Mouse (Mus musculus) spleen, postnatal 36 days (tissue): ENCODE results near the gene Ttc39b.
A peak's percentile ranks its signal among the peaks of the same experiment; 100 is the strongest.

ENCODE experiments used
- DNase-seq, 2 experiments: peaks; one replicate each; pipeline ENCODE4 v3.0.0; 2022; ENCODE audit warnings: low spot score in 2 of 2, mixed read lengths in 1 of 2

Gene Ttc39b

DNA sequence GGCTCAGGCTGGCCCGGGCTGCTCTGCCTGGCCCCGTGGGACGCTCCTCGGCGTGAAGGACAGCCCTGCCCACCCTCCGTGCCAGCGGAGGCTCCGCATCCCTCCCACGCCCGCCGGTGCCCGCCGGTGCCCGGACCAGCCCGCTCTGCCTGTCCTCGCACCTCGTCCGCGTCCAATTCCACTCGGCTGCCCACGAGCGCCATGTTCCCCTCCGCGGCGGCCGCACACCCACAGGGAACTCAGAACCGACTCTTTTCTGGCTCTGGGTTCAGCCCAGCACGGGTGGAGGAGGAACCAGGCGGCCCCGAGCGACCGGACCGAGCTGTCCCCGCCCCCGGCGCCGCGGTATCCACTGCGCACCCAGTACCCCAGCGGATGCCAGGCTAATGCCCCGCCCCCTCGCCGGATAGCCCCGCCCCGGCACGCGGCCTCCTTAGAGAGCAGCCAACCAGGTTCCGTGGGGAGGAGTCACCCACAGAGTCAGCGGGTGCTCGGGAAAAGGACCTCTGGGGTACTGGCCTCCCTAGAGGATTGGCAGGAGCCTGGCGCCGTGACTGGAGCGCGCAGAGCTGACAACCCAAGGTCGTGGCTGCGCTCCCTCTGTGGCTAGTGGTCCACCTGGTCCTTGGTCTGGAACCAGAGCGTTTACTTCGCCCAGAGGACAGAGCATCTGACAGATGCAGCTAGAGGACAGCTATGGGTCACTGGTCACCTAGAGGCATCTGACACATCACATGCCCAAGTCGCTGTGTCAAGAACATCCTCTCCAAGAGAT lies at the start of gene Ttc39b:
Gene Ttc39b, minus strand, starts transcription at position 346 of the 775 bp plus-strand sequence.
- DNase-seq: peak; percentile 98

DNA sequence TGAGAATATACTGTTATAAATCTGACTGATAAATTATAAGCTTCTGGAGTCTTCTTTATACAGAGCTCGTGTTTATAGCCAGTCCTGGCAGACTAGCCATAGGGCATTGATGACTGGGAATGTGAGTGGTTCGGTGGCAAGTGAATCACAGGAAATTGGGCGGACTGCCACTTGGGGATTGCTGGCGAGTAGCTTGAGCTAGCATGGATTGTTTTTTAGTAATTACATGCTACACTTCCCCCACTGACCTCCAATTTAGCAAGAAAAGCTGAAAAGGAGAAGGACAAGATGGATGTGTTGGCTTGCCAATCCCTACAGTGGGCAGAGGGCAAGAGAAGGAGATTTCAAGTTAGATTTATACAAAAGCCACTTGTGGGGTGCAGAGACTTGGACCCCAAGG lies 49.3 kb upstream of the Ttc39b start:
- no peak for DNase-seq

DNA sequence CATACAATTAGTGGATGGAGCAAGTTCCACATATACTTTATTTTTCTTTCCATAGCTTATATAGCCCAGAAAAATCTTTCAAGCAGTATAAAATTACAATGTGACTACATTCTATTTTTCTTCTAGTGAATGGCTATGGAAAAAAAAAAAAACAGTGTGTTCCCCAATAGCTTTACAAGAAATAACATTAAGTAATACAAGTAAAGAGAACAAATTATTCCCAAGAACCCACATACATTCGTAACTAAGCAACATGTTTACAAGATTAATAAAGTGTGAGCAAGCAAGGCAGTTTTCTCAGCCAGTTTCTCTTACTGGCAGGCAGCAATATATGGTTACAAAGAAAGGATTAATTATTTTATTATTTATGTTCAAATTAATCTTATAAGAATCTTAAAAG lies 33.7 kb upstream of the Ttc39b start:
- no peak for DNase-seq

DNA sequence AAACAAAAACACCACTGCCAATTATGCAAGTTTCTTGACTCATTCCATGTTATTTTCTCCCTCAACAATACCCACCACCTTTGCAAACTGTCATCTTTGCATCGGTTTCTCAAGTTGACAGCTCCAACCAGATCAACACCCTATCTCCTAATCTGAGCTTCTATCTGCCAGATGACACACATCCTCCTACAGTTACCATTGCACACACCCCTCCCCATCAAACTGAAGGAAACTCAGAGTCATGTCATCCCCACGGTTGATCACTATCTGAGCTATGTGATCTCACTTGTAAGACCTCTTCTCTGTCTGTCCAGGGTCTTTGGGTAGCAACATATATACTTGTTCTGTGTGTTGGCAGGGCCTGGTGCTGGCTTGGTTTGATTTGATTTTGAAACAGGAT lies 30.7 kb upstream of the Ttc39b start:
- no peak for DNase-seq

DNA sequence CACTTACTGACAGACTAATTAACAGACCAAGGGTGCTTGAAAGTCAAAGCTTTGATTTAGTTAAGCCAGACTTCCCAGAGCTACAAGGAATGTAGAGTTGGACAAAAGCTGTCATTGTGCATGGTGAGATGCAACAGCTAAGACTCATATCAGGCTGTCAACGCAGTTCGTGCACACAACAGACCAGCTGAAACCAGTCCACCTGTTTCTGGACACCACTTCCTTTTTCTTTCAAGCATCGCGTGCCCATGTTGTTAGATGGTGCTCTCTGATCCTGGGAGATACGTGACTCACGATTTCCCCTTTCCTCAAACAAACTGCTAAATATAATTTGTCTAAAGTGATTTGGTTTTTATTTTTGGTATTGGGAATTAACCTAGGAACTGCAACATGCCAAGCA lies 29.9 kb upstream of the Ttc39b start:
- DNase-seq: no peak

DNA sequence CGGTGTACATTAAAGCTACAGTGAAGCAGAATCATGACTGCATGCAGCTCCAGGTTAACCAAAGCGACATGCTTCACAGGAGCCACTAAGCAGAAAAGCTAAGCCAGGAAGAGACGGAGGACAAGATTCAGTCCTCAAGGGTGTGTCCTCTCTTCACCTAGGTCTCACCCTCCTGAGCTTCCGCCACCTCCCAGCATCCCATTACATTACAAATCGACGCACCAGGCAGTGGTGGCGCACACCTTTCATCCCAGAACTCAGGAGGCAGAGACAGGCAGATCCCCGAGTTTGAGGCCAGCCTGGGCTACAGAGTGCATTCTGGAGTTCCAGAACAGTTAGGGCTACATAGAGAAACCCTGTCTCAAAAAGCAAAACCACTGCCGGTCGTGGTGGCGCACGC lies 29.2 kb upstream of the Ttc39b start:
- no peak for DNase-seq

DNA sequence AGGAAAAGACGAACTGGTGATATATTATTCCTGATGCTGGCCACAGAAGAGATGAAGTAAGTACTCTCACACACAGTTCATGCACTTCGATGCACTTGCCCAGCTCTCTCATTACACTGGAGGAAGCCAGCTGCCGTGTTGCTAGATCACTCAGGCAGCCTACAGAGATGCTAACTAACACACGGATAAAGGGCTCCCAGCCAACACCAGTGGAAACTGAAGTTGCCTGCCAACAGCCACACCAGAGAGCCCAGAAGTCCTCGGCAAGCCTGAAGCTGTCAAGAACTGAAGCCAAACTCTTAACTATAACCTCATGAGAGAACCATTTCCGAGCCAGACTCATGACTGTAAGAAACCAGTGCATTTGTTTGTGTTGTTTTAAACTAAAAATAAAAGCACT lies 26.7 kb upstream of the Ttc39b start:
- no peak for DNase-seq

DNA sequence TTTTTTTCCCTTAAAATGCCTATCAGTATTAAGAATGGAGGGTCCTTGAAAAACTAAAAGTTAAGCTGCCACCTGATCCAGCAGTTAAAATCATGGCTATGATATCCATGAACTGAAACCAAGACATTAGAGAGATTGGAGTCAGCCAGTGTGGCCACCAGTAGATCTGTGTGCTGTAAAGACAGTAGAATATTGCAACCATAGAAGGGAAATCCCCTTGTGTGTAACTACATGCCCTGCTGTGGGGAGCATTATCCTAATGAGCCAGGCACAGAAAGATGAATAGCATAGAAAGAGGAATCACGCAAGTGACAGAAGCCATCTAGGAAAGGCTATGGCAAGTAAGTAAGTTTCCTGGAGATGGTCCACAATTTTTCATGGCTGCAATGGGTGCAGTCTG lies 24.9 kb upstream of the Ttc39b start:
- no peak for DNase-seq

DNA sequence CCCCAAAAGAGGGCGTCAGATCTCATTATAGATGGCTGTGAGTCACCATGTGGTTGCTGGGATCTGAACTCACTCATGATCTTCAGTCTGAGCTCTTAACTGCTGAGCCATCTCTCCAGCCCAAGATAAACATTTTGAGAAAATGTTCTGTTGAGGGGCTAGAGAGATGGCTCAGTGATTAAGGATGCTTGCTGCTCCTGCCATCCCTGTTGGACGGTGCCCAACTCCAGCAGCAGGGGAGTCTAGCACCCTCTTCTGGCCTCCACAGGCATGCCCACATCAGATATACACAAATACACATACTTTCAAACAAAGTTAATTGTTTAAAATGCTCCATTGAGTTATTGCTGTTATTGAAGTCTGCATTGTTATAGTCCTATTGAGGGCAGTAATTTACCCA lies 19.8 kb upstream of the Ttc39b start:
- no peak for DNase-seq

DNA sequence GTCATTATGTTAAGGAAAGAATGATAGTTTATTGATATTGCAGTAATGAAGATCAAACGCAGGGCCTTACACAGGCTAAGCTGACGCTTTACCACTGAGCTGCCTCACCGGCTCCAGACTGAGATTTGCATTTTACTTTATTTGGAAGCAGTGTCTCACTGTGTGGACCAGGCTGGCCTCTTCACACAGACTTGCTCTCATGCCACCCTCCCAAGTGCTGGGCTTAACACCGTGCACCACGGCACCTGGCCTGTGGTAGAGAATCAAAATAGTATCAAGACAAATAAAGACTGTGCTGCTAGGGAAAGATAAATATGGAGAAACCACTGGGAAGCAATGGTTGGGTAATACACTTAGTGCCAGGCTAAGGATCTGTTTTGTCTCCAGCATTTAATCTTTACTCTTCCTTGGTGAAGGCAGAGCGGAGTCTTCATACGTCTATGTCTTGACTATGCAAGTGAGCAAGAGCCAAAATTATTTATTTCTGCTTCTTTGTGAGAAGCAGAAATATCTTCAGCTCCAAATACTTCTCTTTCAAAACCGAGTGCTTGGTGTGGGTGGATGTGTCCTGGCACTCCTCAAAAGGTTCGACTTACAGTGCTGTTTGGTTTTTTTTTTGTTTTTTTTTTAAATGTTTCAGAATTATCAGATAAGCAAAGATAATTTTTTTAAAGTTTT lies 19.2 kb upstream of the Ttc39b start:
- no peak for DNase-seq

DNA sequence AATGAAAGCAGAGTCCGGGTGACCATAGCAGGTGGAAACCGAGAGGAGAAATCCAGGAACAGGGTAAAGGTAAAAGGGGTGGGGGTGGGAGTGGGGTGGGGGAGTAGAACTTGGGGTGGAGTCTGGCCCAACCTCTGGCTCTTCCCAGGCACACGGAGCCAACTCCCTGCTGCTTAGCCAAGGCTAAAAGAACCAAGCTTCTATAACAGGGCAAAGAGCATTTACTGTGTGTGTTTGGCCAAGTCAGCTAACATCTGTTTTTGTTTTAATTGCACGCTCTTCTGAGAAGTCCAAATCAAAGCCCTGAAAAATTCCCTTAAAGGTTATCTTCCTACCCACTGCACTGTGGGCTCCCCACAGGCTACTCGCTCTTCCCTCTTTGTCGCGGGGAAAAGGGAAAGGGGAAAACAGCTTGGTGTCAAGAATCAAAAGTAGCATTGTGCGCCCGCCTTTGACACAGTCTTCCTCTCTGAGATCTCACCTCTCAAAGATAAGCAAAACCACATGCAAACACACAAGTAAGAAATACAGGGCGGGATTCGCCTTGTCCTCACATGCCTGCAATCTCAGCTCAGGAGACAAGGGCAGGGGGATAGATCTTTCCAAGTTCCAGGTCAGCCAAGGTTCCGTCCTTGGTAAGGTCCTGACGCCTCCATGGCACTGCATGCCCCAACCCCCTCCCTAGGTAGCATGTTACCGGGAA lies 18.4 kb upstream of the Ttc39b start:
- DNase-seq: no peak

DNA sequence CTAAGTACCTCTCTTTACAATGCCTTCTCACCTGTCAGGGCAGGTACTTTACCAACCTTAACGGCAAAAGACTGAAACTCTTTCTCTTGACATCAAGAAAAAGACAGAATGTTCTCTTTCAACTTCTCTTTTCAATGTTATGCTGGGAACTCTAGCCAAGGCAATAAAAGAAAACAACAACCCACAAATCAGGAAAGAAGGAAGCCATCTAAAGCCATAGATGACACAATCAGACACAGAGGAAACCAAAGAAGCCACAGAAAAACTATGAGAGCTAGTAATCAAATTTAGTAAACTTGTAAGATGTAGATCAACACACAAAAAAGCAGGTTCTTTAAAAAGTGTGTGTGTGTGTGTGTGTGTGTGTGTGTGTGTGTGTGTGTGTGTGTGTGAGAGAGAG lies 15.3 kb upstream of the Ttc39b start:
- DNase-seq: no peak

DNA sequence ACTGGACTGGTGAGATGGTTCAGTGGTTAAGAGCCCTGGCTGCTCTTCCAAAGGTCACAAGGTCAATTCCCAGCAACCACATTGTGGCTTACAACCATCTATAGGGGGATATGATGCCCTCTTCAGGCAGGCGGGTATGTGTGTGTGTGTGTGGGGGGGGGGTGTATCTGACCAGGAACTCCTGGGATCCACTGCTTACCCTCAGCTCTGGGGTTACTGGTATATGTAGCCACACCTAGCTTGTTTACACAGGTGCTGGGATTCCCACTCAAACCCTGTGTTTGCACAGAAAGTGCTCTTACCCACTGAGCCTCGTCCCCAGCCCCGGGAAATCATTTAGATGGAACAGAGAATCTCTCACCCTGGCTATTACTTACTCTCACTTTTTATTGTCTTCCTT lies 13.7 kb upstream of the Ttc39b start:
- DNase-seq: no peak

DNA sequence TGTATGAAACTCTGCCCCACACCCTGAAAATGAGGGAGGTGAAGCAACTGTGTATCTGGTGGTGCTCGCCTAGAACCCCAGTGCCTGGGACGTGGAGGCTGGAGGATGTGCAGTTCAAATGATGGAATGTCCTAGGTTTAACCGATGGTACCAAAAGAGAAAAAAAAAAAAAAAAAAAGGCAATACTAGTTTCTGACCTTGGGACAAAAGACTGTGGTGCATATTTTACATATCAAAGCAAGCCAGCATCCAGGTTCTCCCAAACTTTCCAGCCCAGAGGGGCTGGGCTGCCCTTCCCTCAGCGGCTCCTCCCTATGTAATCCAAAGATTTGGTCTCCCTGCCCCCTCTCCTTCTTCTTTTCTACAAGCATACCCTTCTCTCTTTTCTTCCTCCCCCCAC lies 6.3 kb upstream of the Ttc39b start:
- DNase-seq: no peak

DNA sequence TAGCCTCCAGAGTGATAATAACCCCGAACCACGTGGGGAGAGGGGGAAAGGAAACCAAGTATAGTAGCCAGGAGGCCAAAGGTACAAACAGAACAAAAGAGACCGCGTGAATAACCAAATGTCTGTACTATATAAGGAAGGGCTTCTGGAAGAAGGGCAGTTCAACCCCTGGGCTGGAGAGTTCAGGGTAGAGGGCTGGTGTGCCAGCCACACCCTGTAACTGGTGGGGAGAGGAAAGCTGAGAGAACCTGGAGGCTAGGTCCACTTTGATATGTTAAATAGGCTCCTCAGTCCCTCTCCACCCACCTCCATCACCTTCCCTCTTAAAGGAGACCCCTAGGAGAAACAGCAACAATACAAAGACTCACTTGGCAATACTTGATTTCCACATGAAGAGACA lies 5.6 kb upstream of the Ttc39b start:
- no peak for DNase-seq

DNA sequence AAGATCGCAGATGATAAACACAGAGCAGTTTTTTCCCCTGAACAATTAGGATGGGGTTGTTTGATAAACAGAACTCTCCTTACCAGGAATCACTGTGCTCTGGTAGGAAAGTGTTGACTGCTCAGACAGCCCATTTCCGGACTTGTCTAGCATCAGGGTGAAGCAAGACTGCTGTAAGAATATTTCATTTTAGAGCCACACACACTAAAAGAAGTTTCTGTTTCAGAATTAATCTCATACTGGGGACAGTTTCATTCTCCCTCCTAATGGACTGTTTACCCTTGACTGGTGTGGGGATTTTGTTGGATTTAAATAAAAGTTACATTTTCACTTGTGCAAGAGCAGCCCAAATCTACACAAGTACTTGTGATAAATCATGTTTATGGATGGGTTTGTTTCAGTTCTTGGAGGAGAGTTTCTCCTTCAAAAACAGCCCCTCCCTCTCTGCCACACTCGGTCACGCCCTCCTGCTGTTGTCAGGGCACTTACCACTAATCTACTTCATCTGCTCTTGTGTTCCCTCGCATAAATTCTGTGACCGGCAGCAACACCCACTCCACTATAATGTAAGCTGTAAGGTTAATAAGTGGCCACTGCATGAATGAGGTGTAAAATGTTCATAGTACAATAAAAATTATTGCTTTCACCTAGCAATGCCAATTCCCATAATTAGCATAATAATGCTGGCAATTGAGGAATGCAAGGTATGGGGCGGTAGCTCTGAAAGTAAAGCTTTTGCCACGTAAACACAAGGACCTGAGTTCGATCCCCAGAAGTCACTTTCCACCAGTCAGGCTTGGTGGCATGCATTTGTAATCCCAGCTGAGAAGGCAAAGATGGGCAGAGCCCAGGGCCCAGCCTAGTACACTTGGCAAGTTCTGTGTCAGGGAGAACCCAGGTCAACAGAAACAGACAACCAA lies 4.2 kb upstream of the Ttc39b start:
- DNase-seq: no peak

DNA sequence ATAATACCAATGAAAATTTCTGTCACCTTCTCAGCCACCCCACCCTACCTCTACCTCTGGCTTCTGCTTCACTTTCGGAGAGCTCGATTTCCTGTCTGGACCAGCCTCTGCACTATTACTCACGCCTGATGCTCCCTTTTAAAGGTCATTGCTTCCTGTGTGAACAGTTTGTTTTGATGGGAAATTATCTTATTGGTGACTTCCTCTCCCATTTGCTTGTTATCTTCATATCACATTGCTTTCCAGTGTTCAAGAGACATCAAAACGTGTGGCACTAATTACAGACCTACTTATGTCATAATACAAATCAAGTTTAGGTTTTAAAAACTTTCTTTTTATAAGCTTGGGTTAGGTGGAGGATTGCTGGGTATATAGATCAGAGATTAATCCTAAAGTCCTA lies 3.5 kb upstream of the Ttc39b start:
- no peak for DNase-seq

DNA sequence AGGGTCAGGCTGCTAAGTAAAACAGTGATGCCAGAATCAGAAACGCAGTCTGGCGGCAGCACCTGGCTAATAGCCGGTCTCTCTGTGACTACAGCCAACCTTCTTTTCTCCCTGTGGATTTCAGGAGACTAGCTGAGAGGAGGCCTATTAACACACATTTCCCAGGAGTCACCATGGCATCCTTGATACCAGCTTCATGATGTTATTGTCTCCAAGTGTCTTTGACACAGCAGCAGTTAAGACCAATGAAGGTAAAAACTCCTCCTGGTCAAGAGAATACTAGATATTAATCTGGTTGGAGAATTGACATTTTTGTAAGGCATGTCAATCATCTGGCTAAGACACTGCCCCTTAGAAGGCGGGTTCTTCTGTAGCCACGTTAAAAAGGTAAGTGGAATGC lies 1.3 kb upstream of the Ttc39b start:
- DNase-seq: no peak

DNA sequence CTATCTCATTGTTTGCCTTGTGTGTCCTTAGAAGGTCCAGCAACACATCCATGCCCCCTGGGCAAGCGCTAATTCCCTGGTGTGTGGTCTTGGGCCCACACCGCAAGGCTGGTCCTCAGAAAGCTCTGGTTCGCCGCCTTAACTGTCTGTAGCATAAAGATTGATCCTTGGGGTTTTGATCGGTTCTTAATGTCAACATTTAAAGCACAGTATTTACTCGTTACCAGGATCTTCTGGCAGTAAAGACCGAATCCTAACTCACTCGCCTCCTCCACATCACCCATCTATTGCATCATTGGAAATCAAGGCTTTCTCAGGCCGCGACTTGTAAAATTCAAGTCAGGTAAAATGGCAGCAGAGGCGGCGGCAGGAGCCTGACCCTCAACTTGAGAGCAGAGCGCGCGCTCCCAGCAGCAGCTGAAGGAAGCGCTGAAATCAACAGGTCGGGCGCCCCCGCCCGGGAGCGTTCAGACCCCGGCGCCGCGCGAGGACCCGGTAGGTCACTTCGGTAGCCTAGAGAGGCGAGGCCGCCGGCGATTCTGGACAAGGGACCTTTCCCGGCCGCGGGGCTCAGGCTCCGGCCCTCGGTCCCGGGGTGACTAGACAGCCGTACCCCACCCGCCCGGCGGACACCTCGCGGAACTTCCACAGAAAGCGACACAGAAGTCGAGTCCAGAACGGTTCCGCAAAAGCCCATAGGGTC lies 703 bp downstream of the Ttc39b start:
- DNase-seq: peak; percentile 74 to 78

DNA sequence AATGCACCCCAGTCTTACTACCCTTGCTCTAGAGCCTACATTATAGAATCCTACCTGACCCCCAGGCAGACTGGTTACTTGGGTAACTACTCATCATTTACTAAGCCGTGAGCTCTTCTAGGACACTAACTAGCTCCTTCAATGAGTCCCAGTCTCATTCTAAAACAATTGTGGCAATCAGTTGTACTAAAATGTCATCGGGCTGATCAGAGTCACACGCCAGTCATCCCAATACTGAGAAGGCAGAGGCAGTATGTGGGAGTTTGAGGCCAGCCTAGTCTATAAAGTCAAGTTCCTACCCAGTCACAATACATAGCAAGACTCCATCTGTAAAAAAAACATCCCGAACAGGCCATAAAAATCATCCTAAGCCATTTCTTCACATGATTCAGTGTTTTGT lies 4.3 kb downstream of the Ttc39b start:
- DNase-seq: no peak

DNA sequence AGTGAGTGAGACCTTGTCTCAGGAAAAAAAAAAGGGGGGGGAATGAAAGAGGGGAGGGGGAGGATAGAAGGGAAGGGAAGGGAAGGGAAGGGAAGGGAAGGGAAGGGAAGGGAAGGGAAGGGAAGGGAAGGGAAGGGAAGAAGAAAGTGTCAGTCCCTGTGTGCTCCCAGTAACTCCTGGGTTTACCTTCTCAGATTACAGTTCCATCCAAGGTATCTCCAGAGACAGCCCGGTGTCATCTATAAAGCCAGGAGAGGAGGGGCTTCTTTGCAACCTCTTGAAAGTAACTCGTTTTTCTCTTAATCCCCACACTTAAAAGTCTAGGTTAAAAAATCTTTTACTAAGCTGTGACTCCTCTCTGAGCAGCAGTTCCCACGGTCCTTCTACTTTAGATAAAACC lies 5.3 kb downstream of the Ttc39b start:
- DNase-seq: no peak
